Mouse (Mus musculus): ENCODE results near the gene Kif21a. TPM values are rescaled to one million over a fixed set of nuclear protein-coding genes. Genes with fewer than 3 reads are reported as not detected.

The Kif21a gene
- polyA plus RNA-seq, 1 experiment from 2014 or later: 8.1 TPM

- Histone ChIP-seq H3K9ac (ENCODE audit: low read depth, low read length) (no peak overlapping the region), H3K27me3 (ENCODE audit: control insufficient read depth, insufficient read depth, low read length) (no peaks in the 10 kb centered on the region), H3K4me2 (replicated peaks; ENCODE audit: low read depth, low read length) (no peak overlapping the region), H3K4me1 (ENCODE audit: control insufficient read depth, insufficient read depth, low read length) (no peaks in the 10 kb centered on the region), H3K36me3 (ENCODE audit: control insufficient read depth, insufficient read depth, low read length) (no peaks in the 10 kb centered on the region), H3K27ac (ENCODE audit: low read depth, low read length) (no peak overlapping the region), H3K4me3 (ENCODE audit: low read length) (no peak overlapping the region), H3K9me3 (ENCODE audit: control insufficient read depth, low read length) (no peaks in the 10 kb centered on the region)
- WGBS: 73% methylated on average over 3 of the region's 3 CpGs
- no peak for ATAC-seq (ENCODE audit: low FRiP score, low TSS enrichment)
These were observed 7.2 kb upstream of the Kif21a start for GRCm38 (mm10) chr15:91056866-91057342.

GRCm38 (mm10) chr15:91056176-91056865 lies 6.6 kb upstream of the Kif21a start:
- 70% methylated on average over 5 of the region's 5 CpGs for WGBS
- H3K27ac ChIP-seq (ENCODE audit: low read depth, low read length): no peak overlapping the region
- no peak overlapping the region for H3K9ac ChIP-seq (ENCODE audit: low read depth, low read length)
- no peaks in the 10 kb centered on the region for H3K4me1 ChIP-seq (ENCODE audit: control insufficient read depth, insufficient read depth, low read length)
- H3K27me3 ChIP-seq (ENCODE audit: control insufficient read depth, insufficient read depth, low read length): no peaks in the 10 kb centered on the region
- H3K4me3 ChIP-seq (ENCODE audit: low read length): no peak overlapping the region
- peak; percentile 46; the same call in 1 of the 2 replicates for ATAC-seq (ENCODE audit: low FRiP score, low TSS enrichment)
- no peak overlapping the region for H3K4me2 ChIP-seq (replicated peaks; ENCODE audit: low read depth, low read length)
- no peaks in the 10 kb centered on the region for H3K36me3 ChIP-seq (ENCODE audit: control insufficient read depth, insufficient read depth, low read length)
- no peaks in the 10 kb centered on the region for H3K9me3 ChIP-seq (ENCODE audit: control insufficient read depth, low read length)

GRCm38 (mm10) chr15:91048951-91049495 lies 725 bp downstream of the Kif21a start:
- Histone ChIP-seq H3K27me3 (ENCODE audit: control insufficient read depth, insufficient read depth, low read length) (peaks cover 2% of the 10 kb centered on the region; the same call in 1 of the 2 replicates), H3K27ac (ENCODE audit: low read depth, low read length) (peak overlapping the region; percentile 71), H3K4me3 (ENCODE audit: low read length) (peak overlapping the region; percentile 87), H3K4me1 (ENCODE audit: control insufficient read depth, insufficient read depth, low read length) (peaks cover 6% of the 10 kb centered on the region; the same call in 1 of the 2 replicates), H3K9me3 (ENCODE audit: control insufficient read depth, low read length) (no peaks in the 10 kb centered on the region), H3K36me3 (ENCODE audit: control insufficient read depth, insufficient read depth, low read length) (no peaks in the 10 kb centered on the region), H3K9ac (ENCODE audit: low read depth, low read length) (peak overlapping the region; percentile 73), H3K4me2 (replicated peaks; ENCODE audit: low read depth, low read length) (peak overlapping the region; percentile 97)
- under 1% methylated on average over 44 of the region's 47 CpGs for WGBS
- peak; percentile 56 for ATAC-seq (ENCODE audit: low FRiP score, low TSS enrichment)

GRCm38 (mm10) chr15:91047627-91048026 lies 2.1 kb downstream of the Kif21a start:
- Histone ChIP-seq H3K36me3 (ENCODE audit: control insufficient read depth, insufficient read depth, low read length) (no peaks in the 10 kb centered on the region), H3K9ac (ENCODE audit: low read depth, low read length) (no peak overlapping the region), H3K27ac (ENCODE audit: low read depth, low read length) (no peak overlapping the region), H3K4me2 (replicated peaks; ENCODE audit: low read depth, low read length) (no peak overlapping the region), H3K27me3 (ENCODE audit: control insufficient read depth, insufficient read depth, low read length) (peaks cover 2% of the 10 kb centered on the region; the same call in 1 of the 2 replicates), H3K9me3 (ENCODE audit: control insufficient read depth, low read length) (no peaks in the 10 kb centered on the region), H3K4me1 (ENCODE audit: control insufficient read depth, insufficient read depth, low read length) (peaks cover 6% of the 10 kb centered on the region; the same call in 1 of the 2 replicates), H3K4me3 (ENCODE audit: low read length) (no peak overlapping the region)
- WGBS: 88% methylated on average over 11 of the region's 11 CpGs
- ATAC-seq (ENCODE audit: low FRiP score, low TSS enrichment): no peak

GRCm38 (mm10) chr15:91046506-91046905 lies 3.2 kb downstream of the Kif21a start:
- H3K4me3 ChIP-seq (ENCODE audit: low read length): no peak overlapping the region
- no peak overlapping the region for H3K9ac ChIP-seq (ENCODE audit: low read depth, low read length)
- H3K9me3 ChIP-seq (ENCODE audit: control insufficient read depth, low read length): no peaks in the 10 kb centered on the region
- peaks cover 6% of the 10 kb centered on the region; the same call in 1 of the 2 replicates for H3K4me1 ChIP-seq (ENCODE audit: control insufficient read depth, insufficient read depth, low read length)
- no peak for ATAC-seq (ENCODE audit: low FRiP score, low TSS enrichment)
- H3K4me2 ChIP-seq (replicated peaks; ENCODE audit: low read depth, low read length): no peak overlapping the region
- peaks cover 2% of the 10 kb centered on the region; the same call in 1 of the 2 replicates for H3K27me3 ChIP-seq (ENCODE audit: control insufficient read depth, insufficient read depth, low read length)
- 66% methylated on average over 8 of the region's 8 CpGs for WGBS
- no peak overlapping the region for H3K27ac ChIP-seq (ENCODE audit: low read depth, low read length)
- no peaks in the 10 kb centered on the region for H3K36me3 ChIP-seq (ENCODE audit: control insufficient read depth, insufficient read depth, low read length)

GRCm38 (mm10) chr15:91043263-91043662 lies 6.5 kb downstream of the Kif21a start:
- Histone ChIP-seq H3K4me3 (ENCODE audit: low read length) (no peak overlapping the region), H3K4me2 (replicated peaks; ENCODE audit: low read depth, low read length) (no peak overlapping the region), H3K9me3 (ENCODE audit: control insufficient read depth, low read length) (no peaks in the 10 kb centered on the region), H3K36me3 (ENCODE audit: control insufficient read depth, insufficient read depth, low read length) (no peaks in the 10 kb centered on the region), H3K27ac (ENCODE audit: low read depth, low read length) (no peak overlapping the region), H3K9ac (ENCODE audit: low read depth, low read length) (no peak overlapping the region), H3K4me1 (ENCODE audit: control insufficient read depth, insufficient read depth, low read length) (no peaks in the 10 kb centered on the region), H3K27me3 (ENCODE audit: control insufficient read depth, insufficient read depth, low read length) (no peaks in the 10 kb centered on the region)
- ATAC-seq (ENCODE audit: low FRiP score, low TSS enrichment): no peak
- 95% methylated on average over 4 of the region's 4 CpGs for WGBS

- H3K4me3 ChIP-seq (ENCODE audit: low read length): no peak overlapping the region
- no peak overlapping the region for H3K4me2 ChIP-seq (replicated peaks; ENCODE audit: low read depth, low read length)
- ATAC-seq (ENCODE audit: low FRiP score, low TSS enrichment): no peak
- 82% methylated on average over 5 of the region's 5 CpGs for WGBS
- H3K4me1 ChIP-seq (ENCODE audit: control insufficient read depth, insufficient read depth, low read length): no peaks in the 10 kb centered on the region
- no peaks in the 10 kb centered on the region for H3K36me3 ChIP-seq (ENCODE audit: control insufficient read depth, insufficient read depth, low read length)
- no peaks in the 10 kb centered on the region for H3K27me3 ChIP-seq (ENCODE audit: control insufficient read depth, insufficient read depth, low read length)
- no peak overlapping the region for H3K9ac ChIP-seq (ENCODE audit: low read depth, low read length)
- no peaks in the 10 kb centered on the region for H3K9me3 ChIP-seq (ENCODE audit: control insufficient read depth, low read length)
- no peak overlapping the region for H3K27ac ChIP-seq (ENCODE audit: low read depth, low read length)
These were observed 10.9 kb downstream of the Kif21a start for GRCm38 (mm10) chr15:91038860-91039259.

- H3K27ac ChIP-seq (ENCODE audit: low read depth, low read length): no peak overlapping the region
- no peak overlapping the region for H3K4me3 ChIP-seq (ENCODE audit: low read length)
- H3K9ac ChIP-seq (ENCODE audit: low read depth, low read length): no peak overlapping the region
- H3K9me3 ChIP-seq (ENCODE audit: control insufficient read depth, low read length): no peaks in the 10 kb centered on the region
- H3K36me3 ChIP-seq (ENCODE audit: control insufficient read depth, insufficient read depth, low read length): no peaks in the 10 kb centered on the region
- no peak for ATAC-seq (ENCODE audit: low FRiP score, low TSS enrichment)
- 84% methylated on average over 4 of the region's 4 CpGs for WGBS
- H3K4me2 ChIP-seq (replicated peaks; ENCODE audit: low read depth, low read length): no peak overlapping the region
- H3K4me1 ChIP-seq (ENCODE audit: control insufficient read depth, insufficient read depth, low read length): no peaks in the 10 kb centered on the region
- no peaks in the 10 kb centered on the region for H3K27me3 ChIP-seq (ENCODE audit: control insufficient read depth, insufficient read depth, low read length)
These were observed 15.7 kb downstream of the Kif21a start for GRCm38 (mm10) chr15:91034090-91034489.

GRCm38 (mm10) chr15:91033529-91033928 lies 16.2 kb downstream of the Kif21a start:
- Histone ChIP-seq H3K4me2 (replicated peaks; ENCODE audit: low read depth, low read length) (no peak overlapping the region), H3K27me3 (ENCODE audit: control insufficient read depth, insufficient read depth, low read length) (no peaks in the 10 kb centered on the region), H3K9me3 (ENCODE audit: control insufficient read depth, low read length) (no peaks in the 10 kb centered on the region), H3K4me3 (ENCODE audit: low read length) (no peak overlapping the region), H3K4me1 (ENCODE audit: control insufficient read depth, insufficient read depth, low read length) (no peaks in the 10 kb centered on the region), H3K36me3 (ENCODE audit: control insufficient read depth, insufficient read depth, low read length) (no peaks in the 10 kb centered on the region), H3K9ac (ENCODE audit: low read depth, low read length) (no peak overlapping the region), H3K27ac (ENCODE audit: low read depth, low read length) (no peak overlapping the region)
- no peak for ATAC-seq (ENCODE audit: low FRiP score, low TSS enrichment)
- WGBS: 85% methylated on average over 6 of the region's 6 CpGs
